Mouse (Mus musculus) bone marrow macrophage, adult 2 months (primary cell): Measurements from ENCODE around the gene Pcyt1a.

Experiments
- CTCF ChIP-seq: IDR thresholded peaks from 2 replicates; pipeline ENCODE4 v1.5.1; 2012; ENCODE audit warnings: low read depth, mild to moderate bottlenecking, low read length, moderate library complexity
- POLR2A ChIP-seq: IDR thresholded peaks from 2 replicates; pipeline ENCODE4 v1.6.1; 2012; ENCODE audit warnings: mild to moderate bottlenecking, low read depth, low read length, borderline replicate concordance

- TF ChIP-seq CTCF (no peak), POLR2A (no peak)
These were observed 41.7 kb downstream of the Pcyt1a start for GRCm38 (mm10) chr16:32472276-32473015.
